Mouse (Mus musculus): ENCODE measurements around the gene Vdac1.

Gene Vdac1

GRCm38 (mm10) chr11:52421053-52421778, 60.6 kb downstream of the Vdac1 start:
- peak; percentile 75 for DNase-seq

- no peak for DNase-seq
These were observed 68.8 kb downstream of the Vdac1 start for GRCm38 (mm10) chr11:52429440-52429839.

- DNase-seq, result peak; percentile 61
These were observed 70.9 kb downstream of the Vdac1 start for GRCm38 (mm10) chr11:52431594-52431993.

GRCm38 (mm10) chr11:52432148-52432547, 71.5 kb downstream of the Vdac1 start:
- DNase-seq, result no peak

DNA sequence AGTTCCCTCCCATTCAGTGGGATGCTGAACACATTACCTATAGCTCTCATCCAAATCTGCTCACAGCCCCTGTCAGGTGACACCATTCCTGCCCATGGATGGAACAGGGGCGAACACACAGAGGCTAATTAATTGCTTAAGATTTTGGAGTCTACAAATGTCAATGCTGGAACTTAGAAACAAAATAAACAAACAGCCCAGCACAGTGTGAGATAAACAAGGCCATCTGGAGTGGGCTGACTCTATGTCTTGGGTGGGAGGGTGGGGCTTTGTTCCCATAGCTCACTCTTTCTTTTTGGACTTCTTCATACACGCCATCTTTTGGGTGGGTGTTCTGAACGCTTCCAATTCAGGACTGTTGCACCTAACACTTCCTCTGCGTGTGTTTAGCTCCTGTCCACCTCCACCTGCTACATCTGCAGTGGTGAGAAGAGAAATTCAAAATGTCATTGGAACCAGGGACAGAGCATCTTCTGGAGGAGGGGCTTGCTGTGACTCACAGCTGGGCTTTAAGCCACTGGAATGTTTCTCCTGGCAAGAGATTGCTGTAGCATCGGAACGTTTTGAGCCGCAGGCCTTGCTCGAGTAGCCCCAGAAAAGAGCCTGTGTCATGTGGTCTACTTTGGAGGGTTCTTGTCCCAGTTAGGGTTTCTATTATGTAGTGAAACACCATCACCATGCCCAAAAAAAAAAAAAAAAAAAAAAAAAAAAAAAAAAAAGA, 72.6 kb downstream of the Vdac1 start:
- peak; percentile 60 for DNase-seq

DNA sequence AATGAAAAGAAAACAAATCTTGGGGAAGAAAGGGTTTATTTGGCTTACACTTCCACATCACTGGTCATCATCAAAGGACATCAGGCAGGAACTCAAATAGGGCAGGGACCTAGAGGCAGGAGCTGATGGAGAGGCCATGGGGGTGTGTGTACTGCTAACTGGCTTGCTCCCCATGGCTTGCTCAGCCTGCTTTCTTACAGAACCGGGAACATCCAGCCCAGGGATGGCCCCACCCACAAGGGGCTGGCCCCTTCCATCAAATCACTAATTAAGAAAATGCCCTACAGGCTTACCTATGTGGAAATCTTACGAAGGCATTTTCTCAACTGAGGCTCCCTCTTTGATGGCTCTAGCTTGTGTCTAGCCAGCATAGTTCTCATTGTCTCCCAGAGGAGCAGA, 73.1 kb downstream of the Vdac1 start:
- no peak for DNase-seq

GRCm38 (mm10) chr11:52435466-52435865, 74.8 kb downstream of the Vdac1 start:
- no peak for DNase-seq

DNA sequence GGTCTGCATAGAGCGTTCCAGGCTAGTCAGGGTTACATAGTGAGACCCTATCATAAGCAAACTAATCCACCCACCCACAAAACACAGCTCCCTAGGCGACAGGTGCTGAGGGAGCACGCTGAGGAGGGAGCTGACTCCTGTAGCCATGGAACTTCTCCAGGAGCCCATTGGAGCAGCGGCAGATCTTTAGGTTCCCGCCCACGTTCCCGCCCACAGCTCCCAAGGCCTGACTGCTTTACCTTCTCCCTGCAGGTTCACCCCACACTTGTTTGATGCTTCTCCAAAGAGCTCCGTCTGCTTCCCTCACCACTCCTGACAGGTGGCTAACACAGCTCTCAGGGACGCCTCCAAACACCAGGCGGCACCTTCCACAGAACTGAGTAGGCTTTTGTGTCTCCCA, 76.5 kb downstream of the Vdac1 start:
- DNase-seq, result no peak
